ENCODE assay signal across 9 mouse cellular contexts in the genomic region with DNA sequence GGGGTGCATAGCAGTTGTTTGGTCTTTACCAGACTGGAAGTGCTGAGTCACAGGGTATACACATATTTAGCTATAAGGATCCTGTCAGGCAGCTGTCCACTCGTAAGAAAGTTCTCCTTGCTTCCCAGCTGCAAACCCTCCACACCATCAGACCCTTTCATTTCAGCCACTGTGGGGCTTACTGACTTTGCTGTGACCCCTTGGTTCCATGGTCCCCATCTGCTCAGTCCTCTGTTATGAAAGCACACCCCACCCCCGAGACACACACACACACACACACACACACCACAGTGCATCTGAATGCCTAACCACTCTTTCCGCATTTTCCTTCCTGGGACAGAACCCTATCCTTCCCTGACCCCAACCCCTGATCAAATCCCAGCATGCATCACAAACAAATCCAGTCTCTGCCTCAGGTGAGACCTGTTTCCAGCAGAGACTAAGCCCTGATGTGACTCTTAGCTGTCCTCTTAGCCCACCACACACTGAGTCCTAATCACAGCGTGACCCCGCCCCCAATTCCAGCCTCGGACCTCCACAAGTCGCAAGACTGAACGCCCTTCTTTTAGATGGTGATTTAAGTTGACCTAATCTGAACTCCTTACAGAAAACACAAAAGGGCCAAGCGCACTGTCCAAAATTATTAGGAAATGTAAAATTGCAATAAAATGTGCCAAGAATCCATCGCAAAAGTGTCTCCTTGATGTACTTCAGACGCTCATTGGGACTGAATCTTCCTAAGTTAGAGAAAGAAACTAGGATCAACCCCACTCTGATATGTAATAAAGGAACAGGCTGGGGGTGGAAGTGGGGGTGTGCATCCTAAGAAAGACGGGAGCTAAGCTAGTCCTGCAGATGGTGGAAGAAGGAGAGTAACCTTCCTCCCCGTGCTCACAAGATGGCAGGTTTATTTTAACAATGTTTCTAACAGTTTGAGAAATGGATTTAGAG. TPM values are rescaled to one million over a fixed set of nuclear protein-coding genes. Genes with fewer than 3 reads are reported as not detected.
DNase-seq lines count a peak whose midpoint lies in the region; ATAC-seq and TF ChIP-seq lines count a peak whose summit lies in the region.
"Had no signal": no experiment of that assay in that cellular context is flagged by ENCODE, and none has a peak within 500 bp of the region (broad histone marks: within the 10 kb centered on the region; RNA-seq: fewer than 3 reads in every experiment).

No protein-coding gene starts in this region.

- TF ChIP-seq CTCF in heart, adult 2 months (IDR thresholded peaks at IDR 0.05) = no peak
- no peak for TF ChIP-seq CTCF in liver, postnatal 0 days (IDR thresholded peaks at IDR 0.05; ENCODE audit: low read depth)

- peaks cover 5% of the 10 kb centered on the region; the same call in 1 of the 2 replicates for H3K27me3 ChIP-seq in heart, embryonic 14.5 days (ENCODE audit: control insufficient read depth, insufficient read depth, low read length)
- peaks cover 2% of the 10 kb centered on the region for H3K27me3 ChIP-seq in heart, adult 2 months (ENCODE audit: control insufficient read depth, insufficient read depth, low read length)
- 0 out of 2 replicates have a peak, but pooled peaks cover 4% of the 10 kb centered on the region for H3K27me3 ChIP-seq in liver, postnatal 0 days (ENCODE audit: insufficient read depth, low read length)

- 7% methylated on average over 13 of the region's 13 CpGs for WGBS in heart, embryonic 14.5 days
- WGBS in heart, adult 2 months = 10% methylated on average over 13 of the region's 13 CpGs
- WGBS in liver, postnatal 0 days (ENCODE audit: insufficient replicate concordance) = 13% methylated on average over 13 of the region's 13 CpGs

- DNase-seq in heart, adult 2 months = no peak
- peak; percentile 40 to 53 for DNase-seq in right cerebral cortex, postnatal 10 days (ENCODE audit: low spot score in 2 of 2)
- DNase-seq in right cerebral cortex, postnatal 4 days = no peak
- no peak for DNase-seq in liver, postnatal 0 days
- DNase-seq in B cell, adult 2 months = no peak
- no peak for DNase-seq in adrenal gland, adult 8-10 months
- no peak for DNase-seq in ovary, postnatal 36 days (ENCODE audit: low spot score)

- H3K4me1 ChIP-seq in heart, embryonic 14.5 days (ENCODE audit: control insufficient read depth in 2 of 2, insufficient read depth in 2 of 2, low read length in 2 of 2) = peaks cover 0 to 4% of the 10 kb centered on the region in 2 experiments; a peak in 1 of 4 replicates
- H3K4me1 ChIP-seq in heart, adult 2 months (ENCODE audit: control insufficient read depth, insufficient read depth, low read length) = no peaks in the 10 kb centered on the region
- H3K4me1 ChIP-seq in liver, postnatal 0 days (ENCODE audit: insufficient read depth) = peaks cover 15% of the 10 kb centered on the region

- H3K79me2 ChIP-seq in heart, adult 2 months (replicated peaks; ENCODE audit: control insufficient read depth, insufficient read depth, low read length) = no peaks in the 10 kb centered on the region

- no peak for ATAC-seq in heart, embryonic 14.5 days (ENCODE audit: insufficient number of reproducible peaks, insufficient read depth, low FRiP score, low read depth)
- ATAC-seq in liver, postnatal 0 days = no peak

- no peak for TF ChIP-seq EP300 in heart, adult 2 months (IDR thresholded peaks at IDR 0.05; ENCODE audit: insufficient read depth, low read depth, low read length)
- TF ChIP-seq EP300 in liver, postnatal 0 days (IDR thresholded peaks at IDR 0.05; ENCODE audit: low read depth) = no peak

- no peaks in the 10 kb centered on the region for H3K36me3 ChIP-seq in heart, embryonic 14.5 days (ENCODE audit: control insufficient read depth, insufficient read depth, low read length)
- no peaks in the 10 kb centered on the region for H3K36me3 ChIP-seq in heart, adult 2 months (ENCODE audit: control insufficient read depth, insufficient read depth, low read length)
- no peaks in the 10 kb centered on the region for H3K36me3 ChIP-seq in liver, postnatal 0 days (replicated peaks; ENCODE audit: insufficient read depth, low read length)
- H3K36me3 ChIP-seq: limb, embryonic 13.5 days had no signal

- no peak overlapping the region for H3K4me3 ChIP-seq in heart, embryonic 14.5 days (ENCODE audit: control insufficient read depth in 1 of 2, insufficient read depth in 1 of 2, low read depth in 1 of 2, low read length in 2 of 2)
- no peak overlapping the region for H3K4me3 ChIP-seq in heart, adult 2 months
- no peak overlapping the region for H3K4me3 ChIP-seq in liver, postnatal 0 days (ENCODE audit: low read depth, low read length)
- H3K4me3 ChIP-seq: limb, embryonic 13.5 days had no signal

- peak overlapping the region; percentile 32 for H3K4me2 ChIP-seq in heart, embryonic 14.5 days (ENCODE audit: low read length)
- peak overlapping the region; percentile 60 for H3K4me2 ChIP-seq in liver, postnatal 0 days (ENCODE audit: low read depth, low read length)
- H3K4me2 ChIP-seq: limb, embryonic 13.5 days had no signal

- no peak for TF ChIP-seq POLR2A in heart, adult 2 months (IDR thresholded peaks at IDR 0.05; ENCODE audit: insufficient read depth, low read depth, low read length)

- H3K9me3 ChIP-seq in heart, embryonic 14.5 days (ENCODE audit: control insufficient read depth, low read length) = no peaks in the 10 kb centered on the region
- no peaks in the 10 kb centered on the region for H3K9me3 ChIP-seq in liver, postnatal 0 days (ENCODE audit: low read length)
- H3K9me3 ChIP-seq: limb, embryonic 13.5 days had no signal

- no peak overlapping the region for H3K9ac ChIP-seq in heart, embryonic 14.5 days (ENCODE audit: low read length)
- H3K9ac ChIP-seq in heart, adult 2 months (ENCODE audit: low read depth, low read length) = no peak overlapping the region
- H3K9ac ChIP-seq in liver, postnatal 0 days (replicated peaks) = no peak overlapping the region
- H3K9ac ChIP-seq: limb, embryonic 13.5 days had no signal

- H3K27ac ChIP-seq in heart, embryonic 14.5 days (replicated peaks in 1 of 2; ENCODE audit: control insufficient read depth in 1 of 2, insufficient read depth in 1 of 2, low read depth in 2 of 2, low read length in 2 of 2) = no peak overlapping the region
- H3K27ac ChIP-seq in heart, adult 2 months = no peak overlapping the region
- H3K27ac ChIP-seq in liver, postnatal 0 days (ENCODE audit: low read depth) = 0 out of 2 replicates have a peak overlapping the region, but pooled peaks have one; percentile 81
- H3K27ac ChIP-seq: limb, embryonic 13.5 days had no signal

- intact Hi-C loops in heart, adult 2 months (cut with DNase I) = no loop called here

RNA-seq across cellular contexts. Expression of gene Rnf38, which starts 18.7 kb away (rescaled TPM):
- 24.3 and 25.2 TPM in 2 replicates for polyA plus RNA-seq in heart, embryonic 14.5 days (2014; fragmentation: Nextera tagmentation; extraction: Ambion mirVana)
- total RNA-seq in heart, adult 2 months (2021) = 10 to 100 TPM; 24.8 to 32.0 TPM
- polyA plus RNA-seq in heart, adult 2 months (2012; rRNA removed) = 62.0 and 80.4 TPM in 2 replicates
- polyA plus RNA-seq in liver, postnatal 0 days (2015; fragmentation: Nextera tagmentation; extraction: Ambion mirVana) = 5.6 and 5.9 TPM in 2 replicates
- total RNA-seq in adrenal gland, adult 8-10 months (2022) = 10 to 100 TPM; 34.0 to 51.1 (median 40.4) TPM

RNA-seq across cellular contexts. Expression of gene Melk, which starts 48.4 kb away (rescaled TPM):
- 23.1 and 24.8 TPM in 2 replicates for polyA plus RNA-seq in heart, embryonic 14.5 days (2014; fragmentation: Nextera tagmentation; extraction: Ambion mirVana)
- under 1 TPM in 1 of 2 experiments, not detected in 1; 0.16 TPM for total RNA-seq in heart, adult 2 months (2021)
- 0.10 and 0.18 TPM in 2 replicates for polyA plus RNA-seq in heart, adult 2 months (2012; rRNA removed)
- polyA plus RNA-seq in liver, postnatal 0 days (2015; fragmentation: Nextera tagmentation; extraction: Ambion mirVana) = 6.4 and 7.3 TPM in 2 replicates
- 1 to 10 TPM in 2 of 4 experiments, under 1 TPM in 2; 0.35 to 1.5 (median 0.81) TPM for total RNA-seq in adrenal gland, adult 8-10 months (2022)

Comparison
In these comparisons a context has a peak if more than half of its experiments do, and no peak if none do; other contexts are left out.
1. DNase-seq: peak in right cerebral cortex, postnatal 10 days (2 of 2); none in heart, adult 2 months (0 of 2), right cerebral cortex, postnatal 4 days (single experiment), liver, postnatal 0 days (single experiment), B cell, adult 2 months (0 of 2), adrenal gland, adult 8-10 months (single experiment) and ovary, postnatal 36 days (single experiment).